Mouse (Mus musculus) kidney, adult 11 months (tissue): ENCODE results near the gene Smo.
A peak's percentile ranks its signal among the peaks of the same experiment; 100 is the strongest.

Experiments
- DNase-seq: peaks from one replicate; pipeline ENCODE4 v3.0.0; 2022

The Smo gene

GRCm38 (mm10) chr6:29735336-29735688 lies at the start of gene Smo:
TSS of gene Smo (plus strand) at chr6:29735503.
- peak; percentile 68 for DNase-seq

- no peak for DNase-seq
Measured at GRCm38 (mm10) chr6:29685952-29686351, 49.4 kb upstream of the Smo start.

- no peak for DNase-seq
Measured at GRCm38 (mm10) chr6:29689458-29689857, 45.8 kb upstream of the Smo start.

DNA sequence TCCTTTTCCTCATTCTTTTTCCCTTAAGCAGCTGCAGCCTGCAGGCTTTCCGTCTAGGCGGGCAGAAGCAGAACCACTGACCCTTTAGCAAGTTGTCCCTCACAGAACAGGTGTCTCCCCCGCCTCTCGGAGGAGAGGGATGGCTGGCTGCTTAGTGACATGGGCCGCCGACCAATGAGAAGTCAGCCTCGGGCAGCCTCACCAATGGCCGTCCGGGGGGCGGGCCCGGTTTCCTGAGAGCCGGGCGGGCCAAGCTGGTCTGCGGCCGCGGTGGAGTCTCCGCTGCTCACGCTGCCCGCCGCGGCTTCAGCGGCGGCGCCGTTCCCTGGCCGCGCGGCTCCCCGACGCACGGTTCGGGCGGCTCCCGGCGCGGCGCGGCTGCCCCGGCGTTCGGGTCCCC lies 41.4 kb upstream of the Smo start, which contains the start of gene Tspan33:
Gene Tspan33, plus strand, starts transcription at position 270 of the 400 bp plus-strand sequence.
- DNase-seq, result peak; percentile 96

DNA sequence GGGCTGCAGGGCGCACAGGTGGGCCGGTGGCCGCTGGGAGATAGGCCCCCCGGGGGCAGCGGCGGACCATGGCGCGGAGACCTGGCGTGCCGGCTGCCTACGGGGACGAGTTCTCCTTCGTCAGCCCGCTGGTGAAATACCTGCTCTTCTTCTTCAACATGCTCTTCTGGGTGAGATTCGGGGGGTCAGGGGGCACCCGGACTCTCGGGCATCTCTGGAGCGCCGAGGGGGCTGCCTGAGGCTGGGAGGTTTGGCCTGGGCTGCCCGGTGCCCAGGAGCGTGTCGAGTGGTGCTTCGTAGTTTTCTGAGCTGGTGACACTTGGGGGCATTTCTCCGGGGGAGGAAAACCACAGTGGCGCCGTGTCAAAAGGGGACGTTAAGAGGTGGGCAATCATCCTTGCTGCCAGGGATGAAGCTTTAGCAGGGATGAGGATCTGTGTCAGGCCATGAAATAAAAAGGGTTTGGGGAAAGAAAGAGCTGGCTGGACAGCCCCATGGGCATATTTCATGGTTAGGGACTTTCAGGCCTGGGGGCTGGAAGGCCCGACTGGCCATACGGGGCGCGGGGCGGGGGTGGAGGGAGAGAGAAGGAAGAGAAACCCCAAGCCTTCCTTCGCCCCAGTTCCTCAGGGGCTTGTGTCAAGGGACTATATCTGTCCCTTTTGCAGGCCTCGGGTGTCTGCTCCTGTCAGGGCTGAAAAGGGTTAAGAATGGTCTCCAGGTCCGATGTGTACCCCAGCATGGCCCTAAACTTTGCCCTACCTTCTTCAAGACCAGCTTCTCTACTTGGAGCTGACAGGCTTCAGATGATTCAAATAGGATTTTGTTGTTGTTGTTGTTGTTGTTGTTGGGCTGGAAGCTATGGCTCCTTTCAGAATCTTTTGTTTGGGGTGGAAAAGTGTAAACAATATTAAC lies 40.7 kb upstream of the Smo start:
- no peak for DNase-seq

DNA sequence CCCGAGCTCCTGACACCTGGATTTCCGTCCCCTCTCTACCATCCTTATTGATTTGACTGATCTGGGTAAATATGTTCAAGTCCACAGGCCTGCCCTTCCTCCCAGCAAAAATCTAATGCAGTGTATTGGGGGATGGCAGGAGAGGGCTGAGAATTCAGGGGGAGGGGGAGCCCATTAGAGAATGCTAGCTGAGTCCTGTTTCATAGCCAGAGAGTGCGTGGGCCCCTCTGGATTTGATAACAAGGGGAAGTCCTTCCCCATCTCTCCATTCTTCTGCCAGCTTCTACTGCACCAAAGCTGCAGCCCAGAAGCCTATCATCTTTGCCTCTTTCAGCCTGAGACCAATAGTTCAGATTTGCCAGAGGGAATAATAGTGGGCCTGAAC lies 40.0 kb upstream of the Smo start:
- DNase-seq, result no peak

DNA sequence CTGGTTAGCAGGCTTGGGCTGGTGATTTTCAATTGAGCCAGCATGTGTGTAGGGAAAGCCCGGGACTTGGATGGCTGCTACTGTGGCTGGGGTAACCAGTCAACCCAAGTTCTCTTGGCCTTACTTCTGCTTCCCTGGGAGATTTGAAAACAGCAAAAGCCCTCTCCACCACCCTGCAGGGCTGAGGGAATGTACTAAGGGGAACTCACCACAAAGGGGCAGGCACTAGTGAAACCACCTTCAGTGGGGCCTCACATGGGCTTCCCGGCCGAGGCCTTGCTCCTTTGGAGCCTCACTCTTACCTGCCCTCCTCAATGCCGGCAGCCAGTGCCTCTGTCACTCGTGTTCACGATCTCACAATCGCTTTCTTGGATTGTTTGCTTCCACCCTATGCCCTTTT lies 39.3 kb upstream of the Smo start:
- DNase-seq, result no peak

DNA sequence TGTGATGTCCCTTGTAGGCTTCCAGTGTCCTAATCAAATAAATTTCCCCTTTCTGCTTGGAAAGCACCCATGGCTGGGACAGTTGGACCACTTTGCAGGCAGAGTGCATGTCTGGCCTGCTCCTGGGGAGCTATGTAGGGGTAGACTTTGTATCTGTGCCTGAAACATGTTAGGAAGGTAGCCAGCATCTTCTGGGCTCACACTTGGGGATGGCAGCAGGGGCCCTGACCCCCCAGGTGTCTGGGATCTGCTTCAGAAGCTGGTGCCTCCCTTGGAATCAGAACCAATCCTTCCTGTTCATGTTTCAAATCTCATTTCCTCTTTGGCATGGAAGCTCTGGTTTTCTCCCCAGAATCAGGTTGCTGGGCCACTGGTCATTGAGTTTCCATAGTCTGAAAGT lies 38.2 kb upstream of the Smo start:
- DNase-seq, result no peak

- DNase-seq, result no peak
Measured at GRCm38 (mm10) chr6:29697548-29697947, 37.8 kb upstream of the Smo start.

DNA sequence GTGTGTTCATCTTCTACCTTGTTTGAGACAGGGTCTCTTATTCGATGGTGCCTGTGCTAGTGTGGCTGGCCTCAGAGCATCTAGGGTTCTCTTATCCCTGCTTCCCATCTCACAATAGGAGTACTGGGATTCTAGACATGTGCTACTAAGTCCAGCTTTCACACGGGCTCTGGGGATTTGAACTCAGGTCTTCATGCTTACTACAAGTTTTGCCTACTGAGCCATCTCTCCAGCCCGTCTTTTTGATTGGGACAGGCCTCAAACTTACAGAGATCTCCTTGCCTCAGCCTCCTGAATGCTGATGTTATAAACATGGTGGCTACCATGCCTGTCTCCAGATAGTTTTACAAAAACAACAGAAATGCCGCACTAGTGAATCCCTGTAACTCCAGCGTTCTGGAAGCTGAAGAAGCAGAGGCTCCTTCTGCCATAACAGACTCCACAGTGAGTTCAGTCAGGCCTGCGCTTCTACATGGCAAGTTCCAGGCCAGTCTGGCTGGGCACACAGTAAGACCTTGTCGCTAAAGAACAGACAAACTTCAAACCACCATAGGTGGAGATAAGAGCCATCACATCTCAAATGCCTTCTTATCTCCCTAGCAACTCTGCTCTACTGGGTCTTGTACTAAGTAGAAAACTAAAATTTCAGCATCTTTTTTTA lies 36.1 kb upstream of the Smo start:
- no peak for DNase-seq

DNA sequence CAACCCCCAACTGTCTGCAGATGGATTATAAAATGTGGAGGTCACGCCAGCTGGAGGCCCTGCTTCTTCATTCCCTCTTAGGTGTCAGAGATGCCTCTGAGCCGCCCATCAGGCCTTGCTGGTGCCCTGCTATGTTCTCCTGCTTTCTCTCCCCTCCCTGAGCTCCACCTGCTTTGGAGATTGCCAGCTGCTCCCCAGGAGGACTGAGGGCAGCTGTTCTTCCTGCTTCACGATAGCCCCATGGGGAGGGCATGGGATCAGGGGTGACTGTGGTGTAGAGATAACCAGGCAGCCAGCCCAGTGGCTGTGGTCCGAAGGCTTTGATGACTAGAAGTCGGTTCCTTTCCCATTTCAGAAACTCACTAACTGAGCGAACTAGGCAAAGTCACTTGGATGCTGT lies 34.3 kb upstream of the Smo start:
- no peak for DNase-seq

GRCm38 (mm10) chr6:29702126-29702525 lies 33.2 kb upstream of the Smo start:
- no peak for DNase-seq

- no peak for DNase-seq
Measured at GRCm38 (mm10) chr6:29704143-29704542, 31.2 kb upstream of the Smo start.

DNA sequence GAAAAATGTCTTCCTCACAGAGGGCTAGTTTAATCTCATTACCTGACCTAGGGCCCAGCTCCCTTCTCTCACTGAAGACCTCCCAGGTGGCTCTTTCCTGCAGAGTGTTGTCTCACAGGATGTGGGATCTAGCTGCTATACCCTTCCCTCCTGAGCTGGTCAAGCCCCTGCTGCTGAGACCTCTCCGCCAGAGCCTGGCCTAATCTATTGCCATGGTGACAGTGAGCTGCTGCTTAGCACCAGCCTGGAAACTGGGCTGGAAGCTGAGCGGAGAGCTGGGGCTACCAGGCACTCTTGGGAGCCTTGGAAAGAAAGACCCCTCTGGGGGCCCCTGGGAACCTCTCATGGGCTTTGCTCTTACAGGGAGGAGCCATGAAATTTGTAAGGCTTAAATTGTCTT lies 27.4 kb upstream of the Smo start:
- DNase-seq, result no peak

DNA sequence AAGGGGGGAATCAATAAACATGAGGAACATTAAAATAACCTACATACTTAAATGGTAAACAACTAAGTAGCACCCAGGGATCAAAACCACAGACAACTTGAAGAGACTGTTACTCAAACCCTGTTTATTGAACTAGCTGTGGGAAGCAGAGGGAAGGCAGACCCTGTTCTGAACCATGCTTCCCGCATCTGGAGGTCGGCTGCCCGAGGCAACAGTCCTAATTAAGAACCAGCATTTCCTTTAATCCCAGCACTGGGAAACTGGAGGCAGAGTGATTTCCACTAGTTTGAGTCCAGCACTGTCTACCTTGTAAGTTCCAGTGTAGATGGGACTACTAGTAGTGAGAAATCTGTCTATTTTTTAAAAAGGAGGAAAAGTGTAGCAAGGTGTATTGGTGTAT lies 24.0 kb upstream of the Smo start:
- no peak for DNase-seq

GRCm38 (mm10) chr6:29712011-29712584 lies 23.2 kb upstream of the Smo start:
- DNase-seq, result no peak

DNA sequence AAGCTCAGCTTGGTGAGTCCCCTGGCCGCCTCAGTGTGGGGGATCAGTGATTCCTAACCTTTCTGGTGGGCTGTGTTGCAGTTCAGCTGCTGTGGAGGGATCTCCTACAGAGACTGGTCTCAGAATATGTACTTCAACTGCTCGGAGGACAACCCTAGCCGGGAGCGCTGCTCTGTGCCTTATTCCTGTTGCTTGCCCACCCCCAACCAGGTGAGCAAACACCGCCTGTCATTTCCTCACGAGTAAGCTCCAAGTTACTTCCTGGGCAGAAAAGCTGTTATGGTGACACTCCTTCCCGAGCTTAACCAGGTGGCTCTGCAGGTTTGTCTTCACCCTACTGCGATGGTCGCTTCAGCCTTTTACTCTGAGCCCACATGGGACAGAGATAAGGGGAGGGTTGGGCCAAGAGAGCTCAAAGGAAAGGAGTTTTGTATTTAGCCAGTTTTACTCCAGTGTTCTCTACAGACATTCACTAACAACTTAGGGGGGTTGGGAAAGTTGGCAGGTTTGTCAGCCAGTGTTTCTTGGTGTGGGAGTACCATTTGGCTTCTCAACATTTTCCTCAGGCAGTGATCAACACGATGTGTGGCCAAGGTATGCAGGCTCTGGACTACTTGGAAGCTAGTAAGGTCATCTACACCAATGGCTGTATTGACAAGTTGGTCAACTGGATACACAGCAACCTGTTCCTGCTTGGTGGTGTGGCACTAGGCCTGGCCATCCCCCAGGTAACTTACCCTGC lies 18.5 kb upstream of the Smo start:
- no peak for DNase-seq

DNA sequence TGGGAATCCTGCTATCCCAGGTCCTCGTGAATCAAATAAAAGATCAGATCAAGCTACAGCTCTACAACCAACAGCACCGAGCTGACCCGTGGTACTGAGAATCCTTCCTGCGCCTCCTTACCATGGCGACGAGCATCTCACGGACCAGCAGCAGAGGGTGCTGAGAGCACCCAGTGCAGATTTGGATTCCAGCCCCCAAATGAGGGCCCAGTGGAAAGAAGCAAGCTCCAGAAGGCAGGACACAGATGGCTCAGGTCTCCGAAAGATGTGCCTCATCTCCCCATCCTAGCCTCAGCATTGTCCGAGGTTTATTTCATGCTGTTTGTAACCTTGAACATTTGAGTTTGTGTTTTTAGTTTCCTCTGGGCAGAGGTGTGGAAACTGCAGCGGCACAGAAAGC lies 17.8 kb upstream of the Smo start:
- no peak for DNase-seq

- no peak for DNase-seq
Measured at GRCm38 (mm10) chr6:29717952-29718521, 17.3 kb upstream of the Smo start.

DNA sequence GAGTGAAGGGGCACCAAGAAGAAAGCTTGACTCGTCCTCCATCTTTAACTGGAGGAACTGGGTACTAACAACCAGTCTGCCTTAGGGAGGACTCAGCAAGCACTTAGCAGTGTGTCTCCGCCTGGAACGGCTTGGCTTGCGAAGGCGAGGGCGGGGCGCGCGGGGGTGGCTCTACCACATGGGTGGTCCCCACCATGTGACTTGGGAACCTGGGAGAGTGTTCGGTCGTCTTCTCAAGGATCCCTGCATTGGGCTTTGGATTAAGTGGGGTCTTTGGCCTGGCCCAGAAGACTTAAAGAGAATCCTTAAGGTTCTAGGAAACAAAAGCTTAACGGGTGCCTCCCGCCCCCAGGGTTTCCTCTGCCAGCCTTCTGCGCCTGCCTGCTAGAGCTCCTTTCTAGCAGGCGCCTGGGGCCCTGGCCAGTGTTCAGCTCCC lies 16.4 kb upstream of the Smo start:
- no peak for DNase-seq

DNA sequence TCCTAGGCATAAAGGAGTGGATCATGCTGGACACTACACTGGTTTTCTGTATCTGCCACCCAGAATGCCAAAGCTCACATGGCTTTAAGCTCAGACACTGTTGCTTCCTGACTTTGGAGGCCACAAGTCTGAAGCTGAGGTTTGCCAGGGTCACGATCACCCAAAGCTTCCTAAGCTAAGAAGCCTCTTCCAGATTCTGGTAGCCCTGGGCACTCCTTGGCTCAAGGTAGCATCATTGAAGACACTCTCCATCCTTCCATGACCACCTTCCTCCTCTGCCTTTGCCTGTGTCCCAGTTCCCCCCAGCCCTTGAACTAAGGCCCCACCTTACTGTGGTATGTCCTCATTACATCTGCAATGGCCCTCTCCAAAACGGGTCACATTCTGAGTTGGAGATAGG lies 13.4 kb upstream of the Smo start:
- no peak for DNase-seq

DNA sequence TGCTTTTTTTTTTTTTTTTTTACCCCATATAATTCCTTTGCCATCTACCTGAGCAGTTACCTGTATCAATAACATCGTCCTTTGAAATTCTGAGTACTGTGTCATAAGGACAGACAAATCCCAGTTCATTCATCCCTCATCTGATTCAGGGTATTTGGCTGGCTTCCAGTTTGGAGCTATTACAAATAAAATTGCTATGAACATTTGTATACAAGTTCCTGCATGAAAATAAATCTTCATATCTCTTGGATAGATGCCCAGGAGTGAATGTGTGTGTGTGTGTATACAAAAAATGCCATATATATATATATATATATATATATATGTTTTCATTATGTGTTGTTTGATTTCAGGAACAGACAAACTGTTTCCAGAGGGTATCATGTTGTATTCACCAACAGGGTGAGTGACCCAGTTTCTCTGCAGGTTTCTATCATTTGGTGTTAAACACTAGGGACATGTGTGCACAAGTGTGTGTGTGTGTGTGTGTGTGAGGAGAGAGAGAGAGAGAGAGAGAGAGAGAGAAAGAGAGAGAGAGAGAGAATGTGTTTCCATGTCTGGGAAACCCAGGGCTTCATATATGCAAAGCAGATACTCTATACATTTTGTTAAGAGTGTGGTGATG lies 8.6 kb upstream of the Smo start:
- no peak for DNase-seq

- DNase-seq, result no peak
Measured at GRCm38 (mm10) chr6:29728035-29728434, 7.3 kb upstream of the Smo start.
